Mouse (Mus musculus) right cerebral cortex, postnatal 10 days (tissue): Measurements from ENCODE around the gene Arid3b.

Source experiments
- DNase-seq, 2 experiments: peaks; one replicate each; pipeline ENCODE4 v3.0.0; 2021; ENCODE audit warnings: low spot score in 2 of 2

Arid3b gene

DNA sequence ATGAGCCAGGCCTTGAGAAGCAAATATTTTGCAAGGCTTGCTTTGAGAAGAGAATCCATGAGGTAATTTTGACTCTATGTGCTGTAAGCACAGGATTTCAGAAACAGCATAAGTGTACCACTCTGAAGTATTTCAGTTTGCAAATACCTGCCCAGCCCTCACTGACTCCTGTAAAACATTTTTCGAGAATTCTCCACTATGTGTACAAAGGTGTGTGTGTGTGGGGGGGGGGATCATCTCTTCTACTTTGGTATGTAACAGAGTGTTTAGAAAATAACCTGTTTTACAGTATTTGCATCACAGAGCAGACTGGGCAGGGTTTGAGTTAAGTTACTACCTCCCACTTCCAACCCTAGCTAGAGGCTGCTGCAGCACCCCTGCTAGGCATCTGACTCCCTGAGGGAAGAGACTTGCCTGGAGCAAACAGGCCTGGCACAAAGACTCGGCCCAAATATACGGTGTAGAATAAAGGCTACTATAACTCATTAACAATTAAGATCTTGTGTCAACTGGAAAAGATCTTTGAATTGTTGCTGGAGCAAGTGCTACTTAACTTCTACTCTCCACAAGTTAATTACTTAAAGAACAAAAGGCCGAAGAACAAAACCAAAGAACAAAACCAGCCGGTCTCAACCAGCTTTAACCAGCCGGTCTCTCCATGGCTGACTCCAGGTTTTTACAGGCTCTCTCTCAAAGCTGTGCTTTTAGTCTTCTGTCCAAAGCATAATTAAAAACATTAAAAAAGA, 6.6 kb downstream of the Arid3b start:
- DNase-seq = no peak

DNA sequence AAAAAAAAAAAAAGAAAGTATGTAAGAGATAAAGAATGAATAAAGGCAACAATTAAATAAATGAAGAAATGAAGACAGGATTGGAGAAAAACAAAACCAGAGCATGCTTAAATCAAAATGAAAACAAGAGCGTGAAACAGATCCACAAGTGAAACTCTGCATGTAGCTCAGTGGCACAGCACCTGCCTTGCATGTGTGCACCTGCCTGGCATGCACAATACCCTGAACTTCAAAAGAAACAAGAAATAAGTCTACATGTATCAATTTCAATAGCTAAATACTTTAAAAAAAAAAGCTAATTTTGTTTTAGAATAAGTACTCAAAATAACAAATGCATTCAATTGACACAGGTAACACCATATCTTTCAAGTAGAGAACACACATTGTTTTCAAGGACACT, 13.2 kb downstream of the Arid3b start:
- no peak for DNase-seq

DNA sequence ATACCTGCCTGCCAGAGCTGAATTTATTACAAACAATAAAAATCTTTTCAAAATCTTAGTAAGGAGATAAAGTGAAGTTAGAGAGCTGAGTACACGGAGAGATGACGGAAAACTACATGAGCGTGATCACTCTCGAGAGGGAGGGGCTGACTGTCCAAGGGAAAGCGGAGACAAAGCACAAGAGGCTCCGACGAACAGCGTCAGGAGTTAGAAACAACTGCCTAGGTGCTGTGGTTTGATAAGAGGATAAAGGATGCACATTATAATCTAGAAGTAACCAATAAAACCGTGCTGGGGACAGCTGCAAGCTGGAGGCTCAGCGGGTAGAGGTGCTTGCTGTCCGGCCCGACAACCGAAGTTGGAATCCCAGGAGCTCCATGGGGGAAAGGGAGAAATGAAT, 13.8 kb downstream of the Arid3b start:
- DNase-seq = no peak

DNA sequence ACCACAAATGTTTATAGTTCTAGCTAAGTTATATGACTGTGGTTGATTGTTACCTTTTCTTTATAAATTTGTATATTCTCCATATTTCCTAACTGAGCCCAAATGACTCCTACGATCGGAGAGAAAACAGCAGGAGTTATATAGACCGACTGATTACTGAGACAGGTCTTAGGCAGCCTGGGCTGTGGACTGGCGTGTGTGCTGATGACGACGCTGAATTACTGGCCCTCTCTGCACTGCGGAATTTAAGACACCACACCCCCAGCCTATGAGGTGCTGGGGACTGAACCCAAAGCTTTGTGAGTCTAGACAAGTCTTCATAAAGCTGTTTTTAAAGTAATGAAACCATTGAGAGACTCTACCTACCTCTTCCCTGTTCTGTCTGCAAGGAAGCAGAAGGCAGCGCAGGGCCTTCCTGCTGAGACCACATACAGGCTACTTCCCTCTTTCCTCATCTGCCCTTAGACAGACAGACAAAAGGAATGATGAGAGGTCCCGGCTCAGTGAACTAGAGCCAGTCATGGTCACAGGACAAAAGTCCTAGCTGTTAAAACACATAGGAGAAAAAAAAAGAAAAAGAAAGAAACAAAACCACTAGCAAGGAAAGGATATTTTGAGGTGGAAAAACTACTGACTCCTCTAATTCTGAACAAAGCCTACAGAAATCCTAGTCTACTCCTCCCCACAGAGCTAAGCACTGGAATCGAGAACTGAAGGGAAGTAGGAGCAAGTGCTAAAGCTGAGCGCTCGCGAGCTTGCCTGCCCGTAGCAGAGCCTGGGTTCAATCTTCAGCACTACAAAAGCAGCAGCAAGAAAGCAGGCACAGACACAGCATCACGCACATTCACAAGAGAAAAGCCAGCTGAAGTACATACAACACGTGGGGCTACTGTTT, 16.2 kb downstream of the Arid3b start:
- no peak for DNase-seq

DNA sequence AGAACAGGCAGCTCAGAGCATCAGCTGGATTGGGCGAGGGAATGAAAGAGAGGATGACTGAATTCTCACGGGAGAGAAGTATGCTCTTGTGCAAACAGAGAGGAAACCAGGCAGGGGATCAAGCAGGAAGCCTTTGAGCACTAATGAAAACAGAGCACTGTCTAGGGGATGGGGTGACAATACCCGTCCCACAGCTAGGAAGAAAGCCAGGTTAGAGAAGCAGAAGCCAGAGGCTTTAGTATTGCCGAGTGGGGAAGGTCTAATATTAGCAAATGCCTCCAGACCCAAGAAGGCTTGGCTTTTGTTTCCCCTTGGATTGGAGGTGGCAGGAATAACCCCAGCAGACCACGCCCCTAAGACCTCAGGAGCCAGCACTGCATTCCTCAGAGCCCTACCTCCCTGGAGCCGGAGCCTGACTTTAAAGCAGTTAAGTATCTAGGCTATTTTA, 19.3 kb downstream of the Arid3b start:
- no peak for DNase-seq

DNA sequence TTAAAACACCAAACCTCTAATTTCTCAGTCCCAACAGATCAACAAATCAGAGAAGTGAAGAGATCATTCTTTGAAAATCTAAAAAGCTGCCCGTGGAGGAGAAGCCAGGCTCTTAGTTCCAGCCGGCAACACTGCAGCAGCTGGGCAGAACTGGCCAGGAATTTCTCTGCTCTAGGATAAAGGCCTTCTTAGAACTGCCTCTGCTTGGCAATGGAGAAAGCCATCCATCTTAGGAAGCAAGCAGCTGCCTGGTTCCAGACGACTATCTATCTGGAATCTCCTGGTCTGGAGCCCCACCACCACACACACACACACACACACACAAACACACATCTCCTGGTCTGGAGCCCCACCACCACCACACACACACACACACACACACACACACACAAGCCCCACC, 21.7 kb downstream of the Arid3b start:
- no peak for DNase-seq

DNA sequence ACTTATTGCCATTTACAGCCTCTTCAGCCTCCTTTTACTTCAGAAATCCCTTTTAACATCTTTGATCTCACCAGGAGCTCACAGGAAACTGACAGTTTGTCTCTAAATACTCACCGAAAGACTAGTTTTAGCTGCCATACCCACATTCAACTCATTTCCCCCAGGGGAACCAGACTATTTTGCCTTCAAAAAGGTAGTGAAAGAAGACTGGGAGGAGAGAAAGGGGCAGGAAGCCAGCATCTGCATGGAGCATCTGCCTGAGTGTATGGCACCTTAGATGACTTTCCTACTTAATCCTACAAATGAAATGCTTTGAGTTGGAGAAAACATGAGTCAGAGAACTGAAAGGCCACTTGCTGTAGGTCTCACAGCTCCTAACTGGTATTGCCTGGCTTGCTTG, 22.6 kb downstream of the Arid3b start:
- DNase-seq = no peak

DNA sequence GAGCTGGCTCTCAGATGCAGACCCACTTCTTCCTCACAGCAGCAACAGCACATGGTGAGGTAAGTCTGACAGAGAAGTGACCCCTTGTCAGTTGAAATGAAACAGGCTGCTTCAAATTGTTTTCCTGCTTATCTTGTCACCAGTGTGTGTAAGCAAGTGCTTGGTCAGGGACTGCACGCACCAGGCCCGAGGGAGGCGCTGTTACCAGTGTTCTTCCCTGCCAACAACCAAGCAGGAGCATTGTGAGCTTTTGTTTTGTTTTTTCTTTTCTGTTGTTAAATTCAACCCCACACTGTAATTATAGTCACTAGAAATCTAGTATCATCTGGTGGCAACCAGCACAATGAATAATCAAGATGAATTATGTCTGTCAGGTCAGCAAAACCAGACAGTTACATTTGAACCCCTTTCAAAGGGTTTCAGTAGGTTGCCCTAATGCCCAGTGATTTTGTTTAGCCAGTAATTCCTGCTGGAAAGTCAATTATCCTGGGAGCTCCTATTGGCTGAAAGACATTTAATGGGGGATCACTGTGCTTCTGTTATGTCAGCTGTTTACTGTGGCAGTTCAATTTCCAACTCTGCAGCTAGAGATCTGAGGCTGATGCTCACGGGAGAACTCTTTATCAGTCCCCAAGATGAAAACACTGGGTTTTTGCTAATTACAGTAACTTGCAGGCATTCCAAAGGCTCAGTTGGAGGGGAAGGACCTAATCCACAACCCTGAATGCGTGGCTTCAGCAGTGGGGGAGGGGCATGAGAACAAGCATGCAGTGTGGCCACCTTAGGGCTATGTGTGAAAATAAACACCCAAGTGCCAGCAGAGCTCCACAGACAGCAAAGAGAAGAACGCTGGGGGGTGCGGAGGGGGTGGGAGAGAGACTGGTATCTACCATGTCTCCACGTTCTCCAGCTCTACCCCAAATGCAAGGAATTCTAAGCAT, 24.5 kb downstream of the Arid3b start:
- DNase-seq = no peak

DNA sequence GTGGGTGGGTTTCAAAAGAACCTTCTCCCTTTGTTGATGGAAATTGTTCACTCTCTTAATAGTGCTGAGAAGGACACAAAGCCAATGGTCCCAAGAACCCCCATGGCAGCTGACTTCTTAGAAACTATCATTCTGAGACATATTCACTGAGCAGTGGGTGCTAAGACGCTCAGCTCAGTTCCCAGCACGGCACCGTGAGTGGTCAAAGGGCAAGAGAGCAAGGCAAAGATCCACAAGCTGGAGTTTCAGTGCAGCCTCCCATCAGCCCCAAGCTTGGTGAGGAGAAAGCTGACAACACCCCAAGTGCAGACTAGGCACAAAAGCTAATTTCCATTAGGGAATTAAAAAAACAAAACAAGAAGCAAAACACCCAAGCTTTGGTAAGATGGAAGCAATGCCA, 25.9 kb downstream of the Arid3b start:
- DNase-seq = no peak

DNA sequence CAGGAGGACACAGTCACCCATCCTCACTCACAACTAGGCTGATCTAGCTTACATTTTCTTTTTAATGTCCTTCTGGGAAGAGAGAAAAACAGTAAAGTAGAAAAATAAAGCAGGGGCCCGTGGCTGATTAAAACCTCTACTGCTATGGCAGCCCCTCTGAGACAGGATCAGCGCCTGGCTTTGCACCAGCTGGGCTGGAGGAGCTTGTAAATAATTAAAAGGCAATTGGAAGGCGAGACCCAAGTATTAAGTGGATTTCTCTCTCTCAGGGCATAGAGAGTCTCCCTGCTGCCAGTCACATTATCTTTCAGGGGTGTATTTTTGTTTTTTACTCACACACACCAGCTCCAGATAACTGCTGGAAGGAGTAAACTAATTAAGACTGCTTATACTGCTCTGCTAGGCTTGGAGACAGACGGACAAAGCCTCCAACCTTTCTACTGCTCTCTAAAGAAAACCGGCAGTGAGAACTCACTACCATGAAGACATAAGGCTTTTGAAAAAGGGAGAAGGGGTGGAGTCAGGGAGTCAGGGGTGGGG, 27.8 kb downstream of the Arid3b start:
- DNase-seq = no peak

DNA sequence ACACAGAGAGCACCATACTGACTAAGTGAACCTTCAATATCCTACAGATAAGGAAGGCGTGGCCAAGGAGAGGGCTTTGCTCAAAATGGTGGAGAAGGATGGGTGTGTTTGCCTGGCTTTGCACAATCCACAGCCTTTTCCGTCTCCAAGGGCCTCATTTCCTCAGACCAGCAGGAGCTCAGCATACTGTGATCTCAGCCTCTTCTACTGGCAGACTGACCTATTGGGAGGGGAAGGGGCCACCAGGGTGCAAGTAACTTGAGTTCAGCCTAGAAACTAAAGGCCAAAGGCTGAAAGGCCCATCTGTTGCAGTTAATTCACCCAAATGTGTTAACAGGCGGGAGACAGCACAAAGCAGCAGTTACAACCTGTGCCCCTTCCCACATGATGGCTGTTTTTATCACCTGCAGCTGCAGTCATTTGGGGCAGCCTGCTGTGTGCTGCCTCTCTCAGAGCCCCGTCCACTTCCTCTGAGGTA, 29.4 kb downstream of the Arid3b start:
- DNase-seq = no peak

DNA sequence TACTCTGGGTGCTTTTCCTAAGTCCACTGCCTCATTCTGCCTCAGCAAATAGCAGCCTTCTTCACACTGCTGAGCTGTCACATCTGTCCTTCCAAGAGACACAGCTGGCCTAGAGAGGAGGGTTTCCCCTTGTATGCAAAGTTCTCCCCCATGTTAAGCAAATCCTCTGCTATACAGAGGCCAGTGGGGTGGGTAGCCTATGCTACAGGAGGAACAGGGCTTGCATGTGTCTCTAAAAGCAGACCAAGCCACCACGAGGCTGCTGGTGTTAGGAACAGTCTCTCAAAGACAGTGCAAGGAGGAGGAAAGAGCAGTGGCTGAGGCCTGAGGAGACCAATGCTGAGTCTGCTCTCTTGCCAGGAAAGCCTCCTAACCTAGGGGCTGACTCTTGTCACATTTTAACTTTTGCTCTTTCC, 30.5 kb downstream of the Arid3b start:
- no peak for DNase-seq

DNA sequence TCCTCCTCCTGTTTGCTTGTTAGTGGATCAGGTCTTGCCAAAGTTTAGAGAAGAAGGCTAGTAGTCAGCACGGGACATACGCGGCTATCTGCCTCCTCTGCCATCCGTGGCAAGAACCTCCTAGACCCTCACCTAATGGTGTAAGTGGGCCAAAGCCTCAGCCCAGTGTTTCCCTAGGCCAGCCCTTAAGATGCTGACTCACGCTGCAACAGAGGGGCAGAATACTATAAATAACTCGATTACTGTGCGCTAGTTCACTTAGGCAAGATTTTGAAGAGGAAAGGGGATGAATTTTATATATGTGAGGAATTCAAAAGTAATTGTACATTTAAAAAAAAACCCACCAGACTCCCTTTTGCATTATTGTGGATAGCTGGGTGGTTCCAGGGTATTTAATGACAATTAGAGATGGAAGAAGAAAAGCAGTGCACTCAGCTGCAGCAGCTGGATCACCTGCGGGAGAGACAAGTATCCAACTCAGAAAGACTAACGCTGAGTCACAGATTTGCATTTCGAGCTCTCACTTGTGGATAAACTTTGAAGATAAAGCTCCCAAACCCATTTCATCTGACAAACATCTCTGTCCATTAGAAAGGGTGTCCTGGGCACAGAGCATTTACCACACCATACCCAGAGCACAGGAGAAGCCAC, 31.4 kb downstream of the Arid3b start:
- DNase-seq = no peak

DNA sequence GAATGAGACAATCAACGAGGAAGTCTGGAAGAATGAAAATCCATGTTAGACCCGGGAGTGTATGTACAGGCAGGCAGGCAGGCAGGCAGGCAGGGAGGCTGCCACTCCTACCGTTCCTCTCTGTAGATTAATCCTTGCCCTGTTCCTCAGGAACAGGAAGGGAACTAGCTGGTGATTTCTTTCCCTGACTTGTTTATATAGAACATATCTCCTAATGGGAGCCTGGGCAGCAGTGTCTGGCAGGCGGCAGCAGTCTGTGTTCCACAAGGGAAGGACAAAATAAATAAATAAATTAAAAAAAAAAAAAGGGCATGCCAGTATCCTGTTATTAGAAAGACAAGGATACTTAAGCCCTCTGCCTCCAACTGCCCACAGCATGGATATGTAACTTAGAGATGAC, 32.8 kb downstream of the Arid3b start:
- no peak for DNase-seq

DNA sequence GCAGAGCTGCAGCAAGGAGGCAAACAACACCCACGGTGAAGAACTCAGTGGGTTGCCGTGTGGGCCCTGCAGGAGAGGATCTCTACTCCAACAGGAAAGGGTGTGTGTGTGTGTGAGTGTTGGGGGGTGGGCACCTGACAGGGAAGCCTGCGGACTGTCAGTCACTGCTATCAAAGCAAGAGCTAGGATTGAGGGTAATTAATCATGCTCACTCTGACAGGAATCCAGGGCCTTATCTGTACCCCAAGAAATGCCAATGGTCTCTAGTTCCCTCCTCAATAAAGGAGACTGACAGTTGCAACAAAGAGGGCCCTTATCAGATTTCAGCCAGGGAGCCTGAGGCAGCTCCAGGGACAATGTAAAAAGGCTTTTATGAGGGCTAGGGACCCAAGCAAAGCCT, 33.5 kb downstream of the Arid3b start:
- DNase-seq = no peak

DNA sequence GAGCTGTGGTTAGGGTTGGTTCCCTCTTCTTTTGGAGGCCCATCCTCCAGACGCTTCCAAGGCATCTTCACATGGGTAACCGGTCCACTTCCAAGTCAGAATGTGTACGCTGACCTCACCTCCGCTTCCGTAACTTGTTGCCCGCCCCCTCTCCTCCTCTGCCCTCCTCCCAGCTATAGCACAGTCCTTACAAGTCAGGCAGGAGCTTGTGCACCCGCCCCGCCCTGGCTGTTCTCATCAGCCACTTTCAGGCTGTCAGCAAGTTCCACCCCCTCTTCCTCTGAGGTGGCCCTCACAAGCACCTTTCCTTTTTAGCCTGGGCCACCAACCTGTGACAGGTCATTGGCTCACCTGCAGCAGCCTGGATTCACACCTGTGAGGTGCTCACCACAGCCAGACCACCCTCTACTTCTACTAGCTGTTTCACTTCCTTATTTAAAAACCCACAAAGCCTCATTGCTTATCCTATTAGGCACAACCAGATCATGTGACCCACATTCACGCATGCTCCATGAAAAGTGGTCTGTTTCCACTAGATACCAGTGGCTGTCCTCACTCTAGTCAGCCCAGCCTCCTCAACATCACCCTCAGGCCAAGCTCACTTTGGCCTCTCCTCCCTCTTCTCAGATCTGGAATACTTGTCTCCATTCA, 36.1 kb downstream of the Arid3b start:
- DNase-seq = no peak

DNA sequence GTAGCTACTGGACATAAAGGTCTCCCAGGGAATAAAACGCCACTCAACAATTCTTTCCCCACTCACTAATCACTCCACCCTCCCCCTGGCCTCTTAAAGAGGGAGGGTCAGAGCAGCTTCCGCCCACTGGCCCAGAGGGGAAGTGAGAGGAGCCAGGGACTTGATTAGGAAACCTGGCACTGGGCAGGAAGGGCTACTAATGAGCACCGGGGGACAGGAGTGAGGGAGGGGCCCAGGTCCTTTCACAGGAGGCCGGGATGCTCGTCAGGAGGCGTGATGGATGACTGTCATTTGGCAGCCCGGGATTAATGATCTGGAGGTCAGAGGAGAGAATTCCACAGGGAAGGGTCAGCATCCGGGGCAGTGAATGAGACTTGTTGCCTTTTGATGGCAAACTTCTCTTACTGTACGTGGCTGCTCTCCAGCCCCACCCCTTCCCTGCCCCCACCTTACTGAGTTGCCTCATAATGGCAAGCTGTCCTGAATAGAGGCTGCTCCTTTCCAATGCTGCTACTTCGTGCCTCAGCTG, 37.8 kb downstream of the Arid3b start:
- no peak for DNase-seq

DNA sequence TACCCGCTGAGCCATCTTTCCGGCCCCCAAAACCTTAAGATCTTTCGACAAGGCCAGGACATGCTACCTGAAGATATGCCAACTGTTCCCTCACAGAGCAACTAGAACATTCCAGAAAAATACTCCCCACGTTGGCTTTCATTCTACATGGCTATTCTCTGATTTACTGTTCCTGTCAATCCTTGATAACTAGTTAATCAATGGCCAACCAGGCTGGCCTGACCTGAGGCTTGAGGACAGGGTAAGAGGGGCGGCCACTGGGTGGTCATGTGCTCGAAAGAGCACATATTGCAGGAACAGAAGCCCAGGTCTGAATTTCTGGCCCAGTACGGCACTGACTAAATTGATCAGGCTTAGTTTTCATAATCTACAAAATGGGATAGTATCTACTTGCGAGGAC, 39.1 kb downstream of the Arid3b start:
- DNase-seq = no peak

DNA sequence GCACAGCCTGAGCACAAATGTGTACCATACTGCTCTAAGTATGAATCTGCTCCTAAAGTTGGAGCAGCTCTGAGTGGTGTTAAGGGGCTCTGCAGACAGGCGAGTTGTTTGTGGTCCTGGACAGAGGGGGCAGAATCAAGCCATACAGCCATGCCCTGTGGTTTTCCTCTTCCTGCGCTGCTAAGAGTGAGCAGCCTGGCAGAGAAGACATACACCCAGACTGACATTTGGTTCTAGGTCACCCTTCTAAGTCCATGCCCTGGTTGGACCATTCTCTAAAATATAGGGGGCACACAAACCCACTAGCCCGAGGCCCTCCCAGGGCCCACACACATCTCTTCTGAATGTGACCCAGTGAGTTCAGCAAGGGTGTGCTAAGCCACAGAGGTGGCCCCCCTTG, 46.9 kb downstream of the Arid3b start:
- no peak for DNase-seq

DNA sequence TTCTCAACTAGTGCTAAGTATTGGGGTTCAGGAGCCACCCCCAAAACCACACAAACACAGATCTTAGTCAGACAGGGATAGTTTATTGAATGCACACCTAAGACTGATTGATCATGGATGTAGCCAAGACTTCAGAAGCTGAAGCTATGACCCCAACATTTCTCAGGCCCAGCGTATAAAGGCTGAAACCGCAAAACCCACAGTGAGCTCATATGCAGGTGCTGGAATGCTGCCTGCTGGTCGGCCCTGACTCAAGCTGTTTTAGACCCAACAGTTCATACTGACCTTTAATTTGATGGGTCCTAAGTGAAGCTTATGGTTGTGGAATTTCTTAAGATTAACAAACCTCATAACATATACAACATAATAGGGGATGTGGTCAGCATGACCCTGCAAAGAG, 53.9 kb downstream of the Arid3b start:
- no peak for DNase-seq
